Mouse (Mus musculus): ENCODE results near the gene Aars.
A peak's percentile ranks its signal among the peaks of the same experiment; 100 is the strongest.

The Aars gene

DNA sequence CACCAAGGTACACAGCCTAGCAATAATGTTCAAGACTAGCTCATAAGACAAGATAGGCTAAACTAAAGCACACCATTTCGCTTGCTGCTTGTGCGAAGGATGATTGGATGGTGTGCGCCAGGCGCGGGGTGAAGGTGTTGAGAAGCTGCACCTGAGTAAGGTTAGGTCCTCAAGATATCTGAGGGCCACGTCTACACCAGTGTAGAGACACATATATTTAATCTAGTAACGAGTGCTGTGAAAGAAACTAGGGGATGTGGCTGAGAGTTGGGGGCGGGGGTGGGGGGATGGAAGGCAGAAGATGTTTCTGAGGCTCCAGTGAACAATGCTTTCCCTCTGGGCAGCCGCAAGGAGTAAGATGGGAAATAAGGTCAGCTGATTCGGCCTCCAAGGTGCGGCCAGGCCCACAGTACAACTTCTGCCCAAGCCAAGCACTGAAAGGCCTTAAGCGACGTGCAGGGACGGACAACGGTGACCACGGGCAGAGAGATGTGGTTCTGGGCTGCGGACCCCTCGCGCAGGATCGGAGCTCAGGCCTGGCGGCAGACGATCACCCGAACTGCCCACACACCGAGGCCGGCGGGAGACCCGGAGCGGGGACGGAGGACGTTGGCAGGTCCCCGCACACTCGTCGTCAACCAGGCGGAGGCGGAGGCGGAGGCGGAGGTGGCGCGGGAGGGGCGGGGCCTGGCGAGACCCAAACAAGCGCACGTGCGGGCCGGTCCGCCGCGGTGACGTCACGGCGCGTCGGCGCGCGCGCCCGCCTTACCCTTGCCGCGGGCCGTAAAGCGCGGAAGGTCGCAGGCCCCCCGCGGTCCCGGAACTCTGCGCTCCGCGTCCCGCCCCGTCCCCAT is 61.1 kb downstream of the Aars start, which contains the start of gene Pdpr:
TSS of gene Pdpr (plus strand) at position 766 of the 854 bp plus-strand sequence.
- peak; percentile 90 for DNase-seq (ENCODE audit: low read depth, low spot score)

DNA sequence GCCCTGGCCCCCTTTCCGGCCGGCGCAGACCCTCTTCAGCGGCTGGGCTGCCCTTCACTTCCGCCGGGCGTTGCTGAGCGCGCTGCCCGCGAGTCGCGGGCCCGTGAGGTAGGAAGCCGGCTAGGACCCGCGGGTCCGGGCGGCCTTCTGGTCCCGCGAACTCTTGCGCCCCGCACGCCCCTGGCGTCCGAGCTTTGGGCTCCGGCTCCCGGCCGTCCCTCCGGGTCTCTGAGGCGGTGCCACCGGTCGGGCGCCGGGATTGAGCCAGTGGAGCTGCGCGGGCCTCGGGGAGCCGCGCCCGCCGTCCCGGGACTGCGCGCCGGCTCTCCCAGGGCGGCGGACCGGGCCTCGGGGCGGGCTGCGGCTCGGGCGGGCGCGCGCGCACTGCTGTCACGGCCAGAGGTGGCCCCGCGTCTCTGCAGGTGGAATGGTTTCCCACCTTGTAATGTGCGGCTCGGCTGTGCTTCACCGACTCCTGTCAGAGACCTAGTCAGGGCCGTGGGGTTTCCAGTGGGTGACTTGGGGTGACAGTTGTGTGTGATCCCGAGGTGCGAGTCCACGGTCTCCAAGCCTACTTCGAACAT is 61.9 kb downstream of the Aars start:
- DNase-seq (ENCODE audit: low read depth, low spot score), result peak; percentile 11
